Mouse (Mus musculus) olfactory bulb, adult 2 months (tissue): Measurements from ENCODE around the gene Exoc3.

ENCODE experiments used
- CTCF ChIP-seq: fragments of 200-500 bp; IDR thresholded peaks from 2 replicates; pipeline ENCODE4 v1.5.1; 2012; ENCODE audit warnings: low read depth, mild to moderate bottlenecking, low read length, moderate library complexity; ENCODE audit not compliant: insufficient read depth
- POLR2A ChIP-seq: fragments of 200-500 bp; IDR thresholded peaks from 2 replicates; pipeline ENCODE4 v1.6.1; 2012; ENCODE audit warnings: mild to moderate bottlenecking, low read depth, low read length, moderate library complexity; ENCODE audit not compliant: insufficient read depth

- TF ChIP-seq CTCF (no peak), POLR2A (no peak)
Observed at GRCm38 (mm10) chr13:74183011-74183695, 25.4 kb downstream of the Exoc3 start.
